Mouse (Mus musculus): ENCODE measurements around the gene Tns4. TPM values are rescaled to one million over a fixed set of nuclear protein-coding genes. Genes with fewer than 3 reads are reported as not detected.

The Tns4 gene
- polyA plus RNA-seq (2012; rRNA removed): 114 and 144 TPM in 2 replicates

GRCm38 (mm10) chr11:99089077-99089601 lies at the start of gene Tns4:
TSS of gene Tns4 (minus strand) at chr11:99089306.

DNA sequence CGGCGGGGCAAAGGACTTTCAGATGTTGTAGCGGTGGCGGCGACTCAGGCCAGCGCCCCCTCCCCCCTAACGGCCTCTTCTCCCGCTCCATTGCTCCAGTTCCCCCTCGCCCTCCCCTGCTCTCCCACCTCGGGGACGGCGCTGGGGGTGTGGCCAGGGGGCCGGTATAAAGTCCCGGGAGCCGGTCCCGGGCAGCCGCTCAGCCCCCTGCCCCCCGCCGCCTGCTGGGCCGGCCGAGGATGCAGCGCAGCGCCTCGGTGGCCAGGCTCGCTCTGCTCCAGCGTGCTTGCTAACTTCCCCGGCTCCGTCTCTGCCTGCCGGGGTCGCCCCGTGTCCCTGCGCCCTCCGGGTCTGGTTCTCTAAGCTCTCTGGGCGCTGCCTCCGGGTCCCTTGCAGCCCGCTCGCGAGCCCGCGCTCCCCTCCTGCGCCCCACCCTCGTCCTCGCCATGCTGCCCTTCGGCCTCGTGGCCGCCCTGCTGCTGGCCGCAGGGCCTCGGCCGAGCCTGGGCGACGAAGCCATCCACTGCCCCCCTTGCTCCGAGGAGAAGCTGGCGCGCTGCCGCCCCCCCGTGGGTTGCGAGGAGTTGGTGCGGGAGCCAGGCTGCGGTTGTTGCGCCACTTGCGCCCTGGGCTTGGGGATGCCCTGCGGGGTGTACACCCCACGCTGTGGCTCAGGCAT lies 47.9 kb downstream of the Tns4 start, which contains the start of gene Igfbp4:
Gene Igfbp4, plus strand, starts transcription at position 194 of the 679 bp plus-strand sequence.

DNA sequence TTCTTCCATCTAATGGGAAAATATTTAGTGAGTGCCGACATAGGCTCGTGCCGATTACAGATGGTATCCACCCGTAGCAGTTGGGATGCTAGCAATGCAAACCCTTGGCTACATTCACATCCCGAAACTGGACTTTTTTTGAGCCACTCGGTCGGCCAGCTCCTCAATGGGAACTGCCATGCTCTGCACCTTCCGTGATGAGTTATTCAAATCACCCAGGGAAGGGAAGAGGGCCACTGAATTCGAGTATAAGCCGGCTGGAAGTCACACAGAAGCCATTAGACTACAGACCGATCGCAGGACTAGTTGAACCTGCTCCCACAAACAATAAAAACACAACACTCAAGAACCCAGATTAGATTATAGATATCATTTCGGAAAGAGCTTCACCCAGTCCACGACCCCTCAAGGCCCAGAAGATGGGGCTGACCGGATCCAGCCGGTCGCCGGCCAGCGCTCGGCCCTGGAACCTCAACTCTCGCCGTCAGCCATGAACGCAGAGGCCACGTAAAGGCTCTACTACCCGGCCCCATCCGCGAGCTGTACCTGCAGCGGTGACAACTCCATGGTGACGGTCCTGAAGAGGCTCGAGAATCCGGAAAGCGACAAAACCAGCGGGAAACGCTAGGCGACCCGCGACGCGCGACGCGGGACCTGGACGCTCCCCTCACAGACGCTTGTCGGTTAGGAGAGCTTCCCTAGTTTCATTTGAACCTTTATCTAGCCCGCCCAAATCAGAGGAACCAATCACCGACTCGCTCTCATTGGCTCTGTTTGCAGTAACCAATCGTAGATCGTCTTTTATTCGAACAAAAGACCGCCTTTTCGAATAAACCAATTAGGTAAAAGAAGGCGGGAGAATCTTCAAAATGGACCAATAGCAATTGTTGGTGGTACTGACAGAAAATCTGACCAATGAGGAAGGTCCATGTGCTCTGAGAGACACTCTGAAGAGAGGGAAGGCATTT lies 65.3 kb downstream of the Tns4 start, which contains the start of gene Top2a:
Gene Top2a, minus strand, starts transcription at position 690 of the 968 bp plus-strand sequence.

Other genes starting within 250 kb of the Tns4 start
- 13.4 and 17.6 TPM in 2 replicates for gene Wipf2, start 225.7 kb downstream of the Tns4 start, polyA plus RNA-seq (2012; rRNA removed)
- 0.47 and 0.62 TPM in 2 replicates for gene Cdc6, start 181.5 kb downstream of the Tns4 start, polyA plus RNA-seq (2012; rRNA removed)
- gene Rara, start 161.5 kb downstream of the Tns4 start, polyA plus RNA-seq (2012; rRNA removed): 29.3 and 34.7 TPM in 2 replicates
- 3.7 and 5.6 TPM in 2 replicates for gene Gjd3, start 106.3 kb downstream of the Tns4 start, polyA plus RNA-seq (2012; rRNA removed)
- gene Top2a, start 65.1 kb downstream of the Tns4 start, polyA plus RNA-seq (2012; rRNA removed): 4.7 and 5.1 TPM in 2 replicates
- 226 and 235 TPM in 2 replicates for gene Igfbp4, start 48.1 kb downstream of the Tns4 start, polyA plus RNA-seq (2012; rRNA removed)
- gene Ccr7, start 65.8 kb upstream of the Tns4 start, polyA plus RNA-seq (2012; rRNA removed): 3.1 and 4.5 TPM in 2 replicates
- 13.9 and 16.7 TPM in 2 replicates for gene Smarce1, start 141.7 kb upstream of the Tns4 start, polyA plus RNA-seq (2012; rRNA removed)
- gene Krt222, start 154.8 kb upstream of the Tns4 start, polyA plus RNA-seq (2012; rRNA removed): 0.07 and 0.23 TPM in 2 replicates
- not detected in 2 replicates for gene Krt24, start 196.0 kb upstream of the Tns4 start, polyA plus RNA-seq (2012; rRNA removed)
- gene Krt25, start 233.6 kb upstream of the Tns4 start, polyA plus RNA-seq (2012; rRNA removed): not detected in 2 replicates
- gene Krt26, start 248.7 kb upstream of the Tns4 start, polyA plus RNA-seq (2012; rRNA removed): not detected in 2 replicates